Mouse (Mus musculus) liver, adult (tissue): ENCODE measurements at regions not wholly inside any gene's neighbourhood (a gene's known extent, or its start where the extent isn't known, plus 50 kb on each side); places are given as distances from the start of the nearest gene placed in this dataset.

Experiments used
- GATA4 ChIP-seq: IDR thresholded peaks from 2 replicates; pipeline ENCODE4 v1.6.1; 2014; ENCODE audit warnings: mild to moderate bottlenecking, low read length; ENCODE audit not compliant: insufficient replicate concordance

DNA sequence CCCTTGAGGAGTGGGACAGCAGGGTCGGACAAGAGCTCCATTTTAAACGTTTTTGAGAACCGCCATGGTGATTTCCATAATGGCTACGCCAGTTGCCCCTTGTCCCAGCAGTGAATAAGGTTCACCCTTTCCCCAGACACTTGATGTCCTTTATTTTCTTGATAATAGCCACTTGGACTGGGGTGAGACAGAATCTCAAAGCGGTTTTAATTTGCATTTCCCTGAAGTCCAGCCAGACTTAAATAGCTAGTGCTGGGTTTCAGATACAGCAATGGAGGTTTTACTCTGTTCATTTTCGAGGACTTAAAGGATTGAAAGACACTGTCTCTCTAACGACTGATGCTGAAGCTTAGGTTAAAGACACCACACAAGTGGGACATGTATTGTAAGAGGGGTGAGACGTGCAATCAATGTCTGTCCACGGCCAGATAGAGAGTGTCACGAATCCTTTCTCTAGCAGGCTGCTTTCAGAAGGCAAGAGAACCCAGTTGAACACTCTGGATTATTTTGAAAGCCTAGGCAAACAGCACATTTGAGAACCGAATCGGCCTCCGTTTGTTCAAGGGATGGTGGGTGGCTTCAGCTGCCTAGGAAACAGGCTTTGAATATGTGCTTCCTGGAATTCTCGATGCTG lies 118.8 kb upstream of the Atp1b1 start:
- no peak for TF ChIP-seq GATA4

DNA sequence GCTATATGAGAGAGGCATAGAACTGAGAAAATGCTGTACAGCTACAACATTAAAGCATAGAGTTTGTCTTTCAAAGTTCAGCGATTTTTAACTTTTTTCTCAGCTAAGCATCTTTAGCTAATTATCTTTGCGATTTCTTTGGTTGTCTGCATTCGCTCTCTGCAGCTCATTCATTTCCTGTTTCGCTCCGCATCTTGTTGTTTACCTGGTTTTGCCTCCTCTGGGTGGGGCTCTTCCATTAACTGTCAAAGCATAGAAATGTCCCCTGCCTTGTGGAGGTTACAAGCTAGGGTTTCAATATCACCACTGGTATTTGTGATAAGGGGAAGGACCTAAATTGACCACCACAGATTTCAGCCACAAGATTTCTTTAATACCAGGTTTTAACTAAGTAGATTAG lies 115.5 kb upstream of the Atp1b1 start:
- no peak for TF ChIP-seq GATA4

DNA sequence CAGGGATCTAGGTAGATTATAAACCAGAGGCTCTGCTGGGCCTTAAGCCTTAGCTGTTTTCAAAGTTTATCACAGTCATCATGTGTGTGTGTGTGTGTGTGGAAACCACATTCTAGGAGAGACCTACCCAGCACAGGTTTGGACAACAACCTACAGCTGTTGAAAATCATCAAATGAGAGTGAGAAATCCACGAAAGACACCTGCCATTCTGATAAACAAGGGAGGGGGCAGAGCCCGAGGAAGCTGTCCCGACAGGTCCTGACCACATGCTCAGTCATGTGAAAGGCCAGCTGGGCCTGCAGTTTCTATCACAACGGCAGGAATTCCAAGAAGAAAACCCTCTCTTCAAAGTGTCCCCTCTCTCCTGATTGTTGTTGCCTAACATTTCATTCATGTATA lies 114.0 kb upstream of the Atp1b1 start:
- TF ChIP-seq GATA4 = no peak

DNA sequence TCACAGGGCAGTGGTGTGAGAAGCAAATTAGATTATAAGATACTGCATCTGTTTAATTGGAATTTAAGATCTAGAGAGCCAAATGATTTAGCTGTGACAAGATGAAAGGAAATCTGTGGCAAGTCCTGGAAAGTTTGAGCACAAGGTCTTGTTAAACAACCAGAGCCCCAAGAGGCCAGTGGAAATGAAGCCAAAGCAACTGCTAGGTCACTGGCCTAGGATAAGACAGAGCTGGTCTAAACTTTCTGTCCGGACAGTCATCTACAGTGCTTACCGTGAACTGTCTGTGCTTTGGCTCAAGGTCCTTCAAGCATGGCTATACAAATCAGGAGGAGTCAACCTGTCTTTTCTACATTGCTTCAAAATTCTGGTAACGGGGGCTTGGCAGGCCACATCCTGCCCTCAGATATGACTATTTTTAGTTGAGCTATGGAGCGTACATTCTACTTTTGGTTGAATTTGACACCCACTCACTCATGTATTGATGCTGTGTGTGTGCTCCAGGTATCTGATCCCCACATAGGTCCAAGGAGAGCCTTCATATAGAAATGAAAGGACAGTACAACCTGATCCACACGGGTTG lies 113.4 kb upstream of the Atp1b1 start:
- no peak for TF ChIP-seq GATA4

DNA sequence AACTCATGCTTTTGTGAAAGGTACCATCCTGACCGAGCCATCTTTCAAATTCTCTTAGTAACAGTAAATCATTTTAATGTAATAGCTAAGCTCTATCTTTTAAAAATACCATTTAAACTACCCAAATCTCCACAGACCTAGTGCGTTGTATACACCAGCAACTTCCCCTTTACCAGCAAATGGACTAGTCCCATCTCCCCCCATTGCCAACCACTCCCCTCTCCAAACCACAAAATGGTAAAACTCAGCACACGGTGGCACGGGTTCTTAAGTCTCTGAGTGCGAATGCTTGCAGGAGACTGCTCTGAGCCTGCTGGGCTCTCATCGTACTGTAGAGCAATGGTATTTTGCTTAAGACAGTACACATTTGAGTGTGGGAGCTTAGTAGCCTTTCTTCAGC lies 106.7 kb upstream of the Atp1b1 start:
- no peak for TF ChIP-seq GATA4

DNA sequence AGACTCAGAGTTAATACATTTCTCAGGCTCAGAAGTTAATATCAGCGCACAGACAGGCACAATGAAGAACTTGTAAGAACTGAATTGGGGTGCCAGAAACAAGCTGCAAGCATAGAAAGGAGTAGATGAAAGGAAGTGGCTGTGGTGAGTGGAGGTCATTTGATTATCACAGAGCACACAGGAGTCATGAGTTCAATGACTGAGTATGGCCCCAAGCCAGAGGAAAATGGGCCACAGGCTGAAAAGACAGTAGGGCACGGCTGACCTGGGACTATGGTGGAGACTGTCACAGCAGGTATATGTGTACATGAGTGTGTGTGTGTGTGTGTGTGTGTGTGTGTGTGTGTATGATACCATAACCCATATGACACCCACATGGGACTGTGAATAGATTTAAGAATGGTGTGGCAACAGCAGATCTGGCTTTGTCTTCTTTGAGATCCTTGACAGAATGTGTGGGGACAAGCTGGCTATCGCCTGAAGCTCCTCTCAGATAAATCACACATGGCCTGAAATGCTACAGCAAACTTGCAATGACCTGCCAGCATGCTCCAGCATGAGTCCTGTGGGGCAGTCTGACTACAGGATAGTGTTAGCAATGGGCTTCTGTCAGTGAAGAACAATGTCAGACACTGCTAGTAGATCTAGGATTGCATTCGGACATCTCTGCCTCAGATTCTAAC lies 101.5 kb upstream of the Atp1b1 start:
- no peak for TF ChIP-seq GATA4

DNA sequence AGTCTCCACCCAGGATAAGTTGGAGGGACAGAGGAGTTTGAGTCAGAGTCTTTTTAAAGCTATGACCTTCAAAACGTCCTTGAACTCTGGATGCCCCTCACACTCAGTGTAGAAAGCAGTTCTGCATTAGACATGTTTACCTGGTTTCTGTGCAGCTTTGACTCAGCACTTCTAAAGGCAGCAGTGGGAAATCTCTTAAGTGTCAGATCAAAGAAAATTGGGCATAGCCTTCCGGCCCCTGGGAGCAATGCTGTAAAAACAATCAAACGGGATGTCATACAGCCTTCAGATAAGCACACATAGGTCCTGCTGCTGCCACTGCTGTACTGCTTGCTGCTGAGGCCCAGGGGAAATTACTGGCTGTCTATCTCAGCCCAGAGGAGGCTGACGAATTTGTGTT lies 94.5 kb upstream of the Atp1b1 start:
- no peak for TF ChIP-seq GATA4

DNA sequence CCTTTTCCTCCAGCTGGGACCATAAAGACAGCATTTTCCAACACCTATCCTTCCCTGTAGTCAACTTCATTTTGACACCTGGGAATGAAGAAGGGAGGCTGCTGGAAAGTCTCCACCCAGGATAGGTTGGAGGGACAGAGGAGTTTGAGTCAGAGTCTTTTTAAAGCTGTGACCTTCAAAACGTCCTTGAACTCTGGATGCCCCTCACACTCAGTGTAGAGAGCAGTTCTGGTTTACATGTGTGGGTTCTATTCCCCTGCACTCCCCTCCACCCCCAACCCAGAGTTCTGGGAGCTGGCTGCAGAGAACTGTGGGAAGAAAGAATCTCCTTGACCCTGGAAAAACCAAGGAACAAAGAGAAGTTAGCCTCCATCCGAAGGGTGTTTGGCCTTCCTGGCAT lies 92.9 kb upstream of the Atp1b1 start:
- no peak for TF ChIP-seq GATA4

DNA sequence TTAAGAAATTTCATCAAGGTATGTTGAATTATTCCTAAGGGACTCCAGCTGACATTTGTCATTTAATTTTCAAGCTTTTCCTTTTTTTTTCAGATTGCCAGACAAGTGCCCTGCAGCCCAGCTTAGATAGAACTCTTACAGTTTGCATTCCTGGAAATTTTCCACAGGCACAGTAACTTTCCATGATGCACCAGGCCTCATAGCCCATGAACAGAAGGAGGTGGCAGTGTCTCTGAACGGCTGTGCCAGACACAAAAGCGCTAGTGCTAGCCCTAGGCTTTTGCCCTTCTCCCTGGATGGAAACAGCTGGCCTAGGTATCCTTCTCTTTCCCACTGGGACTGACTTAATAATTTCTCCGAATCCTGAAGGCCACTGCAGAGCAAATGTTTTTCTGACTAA lies 92.4 kb upstream of the Atp1b1 start:
- no peak for TF ChIP-seq GATA4

DNA sequence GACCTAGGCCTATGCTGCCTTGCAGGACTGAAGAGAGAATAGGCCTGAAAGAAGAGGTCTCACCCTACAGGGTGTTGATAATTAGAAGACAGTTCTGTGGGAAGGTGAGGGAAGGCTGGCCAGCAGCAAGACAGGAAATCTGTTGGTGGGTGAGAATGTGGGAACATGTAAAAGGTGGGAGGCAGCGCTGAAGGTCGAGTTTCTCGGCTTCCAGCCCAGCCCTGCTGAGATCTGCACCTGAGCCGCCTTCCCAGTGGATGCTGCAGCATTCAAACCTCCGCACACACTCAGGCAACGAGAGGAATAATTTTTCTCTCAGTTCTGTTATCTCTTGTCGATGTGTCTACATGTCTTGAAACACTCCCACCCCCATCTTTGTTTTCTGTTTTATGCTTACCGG lies 89.9 kb upstream of the Atp1b1 start:
- no peak for TF ChIP-seq GATA4

DNA sequence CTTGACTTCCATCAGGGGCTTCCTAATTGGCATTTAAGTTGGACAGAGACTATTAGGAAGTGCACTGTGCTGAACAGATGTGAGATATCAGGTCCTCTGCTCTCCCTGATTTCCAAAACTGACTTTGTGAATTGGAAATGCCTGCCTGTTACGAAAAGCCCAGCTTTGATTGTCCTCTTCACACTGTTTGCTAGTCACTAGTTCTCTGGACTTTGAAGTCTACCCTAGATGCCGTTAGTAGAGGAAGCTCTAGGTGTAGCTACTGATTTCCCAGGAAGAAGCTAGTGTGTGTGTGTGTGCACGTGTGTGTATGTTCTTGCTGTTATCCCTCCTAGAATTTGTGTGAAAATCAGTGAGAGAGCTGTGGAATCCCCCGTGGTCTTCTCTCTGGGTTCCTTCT lies 87.7 kb upstream of the Atp1b1 start:
- no peak for TF ChIP-seq GATA4

DNA sequence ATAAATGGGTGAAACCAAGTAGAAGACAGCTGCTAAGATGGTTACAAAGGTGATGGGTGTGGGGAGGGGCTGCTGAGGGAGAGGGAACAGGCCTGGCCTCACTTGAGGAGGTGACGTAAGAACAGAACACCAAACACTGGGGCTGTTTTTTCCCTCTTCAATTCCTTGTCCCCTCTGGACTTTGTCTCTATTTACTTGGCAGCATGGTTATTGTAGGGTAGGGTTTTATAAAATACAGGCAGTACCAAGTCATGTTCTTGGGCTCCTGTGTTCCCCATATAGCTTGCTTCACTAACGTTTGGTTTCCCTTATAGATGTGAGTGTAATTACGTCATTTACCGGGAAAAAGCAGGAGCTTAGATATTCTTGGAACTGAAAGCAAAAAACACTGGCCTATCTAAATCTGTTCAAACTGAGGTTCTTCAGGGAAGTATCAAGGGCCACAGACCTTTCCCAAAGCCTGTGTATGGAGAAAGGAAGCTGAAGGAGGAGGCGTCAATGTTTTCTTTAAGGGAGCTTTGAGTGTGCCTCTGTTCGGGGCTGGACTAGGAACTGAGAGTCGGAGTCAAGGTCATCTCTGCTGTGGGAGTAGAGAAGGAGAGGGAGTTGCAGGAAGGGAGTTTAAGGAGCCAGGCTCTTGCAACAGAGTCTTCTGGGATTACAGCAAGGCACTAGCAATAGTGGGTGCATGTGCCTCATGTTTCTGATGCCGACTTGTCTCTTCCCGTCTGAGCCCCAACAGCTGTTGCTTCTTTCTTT lies 85.1 kb upstream of the Atp1b1 start:
- TF ChIP-seq GATA4 = no peak

DNA sequence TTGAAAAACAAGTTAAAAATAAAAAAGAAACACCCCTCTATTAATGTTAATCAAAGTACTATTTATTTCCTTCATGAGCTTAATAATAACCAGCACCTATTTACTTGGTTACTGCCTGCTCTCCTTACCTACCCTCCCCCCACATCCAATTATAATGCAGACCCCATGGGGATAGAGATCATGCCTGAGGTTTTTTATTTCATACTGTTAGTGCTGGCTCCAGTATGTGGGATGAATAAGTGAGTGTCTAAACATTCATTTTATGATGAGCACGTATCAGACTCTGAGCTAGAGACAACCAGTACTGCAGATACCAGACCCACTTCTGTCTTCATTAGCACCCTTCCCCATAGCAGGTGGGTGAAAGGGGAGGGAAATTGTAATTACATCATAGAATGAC lies 83.6 kb upstream of the Atp1b1 start:
- TF ChIP-seq GATA4 = no peak

DNA sequence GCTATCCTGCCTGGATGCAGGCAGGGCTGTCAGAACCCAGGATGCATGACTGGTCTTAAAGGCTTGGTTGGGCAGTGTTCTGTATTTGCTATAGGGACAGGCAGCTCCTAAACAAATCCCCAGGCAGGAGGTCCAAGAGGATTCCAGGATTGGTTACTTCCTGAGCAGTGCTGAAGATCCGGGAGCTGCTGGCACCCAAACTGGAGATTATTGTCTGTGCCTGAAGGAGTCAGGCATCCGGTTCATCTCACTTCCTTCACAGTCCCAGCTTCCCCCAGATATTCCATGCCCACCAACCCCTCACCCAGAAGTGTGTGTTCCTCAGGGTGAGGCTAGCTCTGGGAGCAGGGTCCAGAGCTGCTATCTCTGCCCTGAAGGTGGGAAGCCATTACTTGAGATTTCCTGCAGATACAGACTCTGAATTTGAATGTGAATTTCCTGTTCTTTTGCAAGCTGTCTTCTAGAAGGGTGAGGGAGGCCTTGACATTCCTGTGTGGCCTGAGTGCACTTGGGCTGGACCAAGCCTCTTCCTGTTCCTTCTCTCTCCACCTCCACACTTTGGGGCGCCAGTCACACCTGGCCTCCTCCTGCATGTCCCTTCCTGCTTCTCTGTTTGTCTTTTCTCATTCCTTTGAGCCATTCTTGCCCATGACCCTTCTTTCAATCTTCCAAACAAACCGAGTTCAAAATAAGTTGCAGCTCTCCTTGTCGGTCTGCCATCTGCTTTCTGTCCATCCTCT lies 80.3 kb upstream of the Atp1b1 start:
- no peak for TF ChIP-seq GATA4

DNA sequence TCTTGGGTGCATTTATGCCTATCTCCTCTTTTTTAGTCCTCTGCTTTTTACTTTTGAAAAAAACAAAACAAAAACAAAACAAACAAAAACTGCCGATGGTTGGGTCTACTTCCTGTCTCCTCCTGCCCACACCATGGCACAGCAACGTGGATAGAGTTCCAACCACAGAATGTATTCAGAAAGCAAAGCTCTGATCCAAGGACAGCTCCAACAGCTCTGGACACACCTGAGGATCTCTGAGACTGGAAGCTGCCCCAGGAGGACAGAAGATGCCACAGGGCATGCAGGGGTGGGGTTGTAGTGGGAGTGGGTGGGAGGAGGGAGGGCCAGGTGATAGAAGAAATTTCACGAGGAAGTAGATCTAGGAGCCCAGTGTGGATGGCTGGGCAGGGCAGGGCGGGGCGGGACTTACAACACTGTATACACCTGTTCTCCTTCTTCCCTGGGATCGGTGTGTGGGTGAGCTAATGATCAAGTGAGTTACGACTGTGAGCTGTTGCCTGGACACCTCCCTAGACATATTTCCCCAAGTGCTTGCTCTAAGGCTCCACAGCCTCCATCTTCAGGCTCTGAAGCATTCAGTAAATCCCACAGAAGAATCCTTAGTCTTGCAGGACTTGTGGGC lies 79.3 kb upstream of the Atp1b1 start:
- TF ChIP-seq GATA4 = no peak
